Mouse (Mus musculus) embryonic facial prominence, embryonic 13.5 days (tissue): ENCODE data around the gene Stk11ip. TPM values are rescaled to one million over a fixed set of nuclear protein-coding genes. Genes with fewer than 3 reads are reported as not detected.

ENCODE experiments used
- ATAC-seq: fragments of 200-750 bp; cut with Nextera tagmentation; 2 replicates; pipeline ENCODE4 v1.8.0; 2017; ENCODE audit warnings: low read depth; ENCODE audit not compliant: insufficient number of reproducible peaks, insufficient read depth, low FRiP score, low TSS enrichment
- H3K27ac ChIP-seq: fragments of 300-500 bp; sonication (generic); 2 replicates; pipeline ENCODE4 v1.5.1; 2015; ENCODE audit warnings: moderate library complexity, mild to moderate bottlenecking, inconsistent platforms
- H3K27me3 ChIP-seq: fragments of 300-500 bp; sonication (generic); 2 replicates; pipeline ENCODE4 v1.6.1; 2015; ENCODE audit warnings: mild to moderate bottlenecking, inconsistent platforms
- H3K36me3 ChIP-seq: fragments of 300-500 bp; sonication (generic); 2 replicates; pipeline ENCODE4 v1.6.1; 2015; ENCODE audit warnings: mild to moderate bottlenecking, inconsistent platforms
- H3K4me1 ChIP-seq: fragments of 300-500 bp; sonication (generic); 2 replicates; pipeline ENCODE4 v1.6.1; 2015; ENCODE audit warnings: inconsistent platforms
- H3K4me2 ChIP-seq: fragments of 300-500 bp; sonication (generic); 2 replicates; pipeline ENCODE4 v1.6.1; 2015; ENCODE audit warnings: moderate library complexity, mild to moderate bottlenecking, inconsistent platforms
- H3K4me3 ChIP-seq: fragments of 300-500 bp; sonication (generic); 2 replicates; pipeline ENCODE4 v1.5.1; 2015; ENCODE audit warnings: mild to moderate bottlenecking, inconsistent platforms
- H3K9ac ChIP-seq: fragments of 300-500 bp; sonication (generic); 2 replicates; pipeline ENCODE4 v1.6.1; 2015; ENCODE audit warnings: mild to moderate bottlenecking, inconsistent platforms
- H3K9me3 ChIP-seq: fragments of 300-500 bp; sonication (generic); 2 replicates; pipeline ENCODE4 v1.6.1; 2016; ENCODE audit warnings: inconsistent platforms
- WGBS: fragments of 180-500 bp; shearing (Covaris S2); methylation state at CpG from one replicate; pipeline ENCODE4 v1.1.7; 2015; ENCODE audit warnings: mixed read lengths; 5-methylcytosine and 5-hydroxymethylcytosine counted together
- polyA plus RNA-seq: library from polyadenylated mRNA; unstranded; fragments of >200 nt; fragmentation: Nextera tagmentation; extraction: Ambion mirVana; gene quantifications from 2 replicates; pipeline ENCODE4 v1.2.1, GENCODE M21; 2015

Gene Stk11ip
- polyA plus RNA-seq, 1 experiment from 2014 or later: 22.0 TPM

DNA sequence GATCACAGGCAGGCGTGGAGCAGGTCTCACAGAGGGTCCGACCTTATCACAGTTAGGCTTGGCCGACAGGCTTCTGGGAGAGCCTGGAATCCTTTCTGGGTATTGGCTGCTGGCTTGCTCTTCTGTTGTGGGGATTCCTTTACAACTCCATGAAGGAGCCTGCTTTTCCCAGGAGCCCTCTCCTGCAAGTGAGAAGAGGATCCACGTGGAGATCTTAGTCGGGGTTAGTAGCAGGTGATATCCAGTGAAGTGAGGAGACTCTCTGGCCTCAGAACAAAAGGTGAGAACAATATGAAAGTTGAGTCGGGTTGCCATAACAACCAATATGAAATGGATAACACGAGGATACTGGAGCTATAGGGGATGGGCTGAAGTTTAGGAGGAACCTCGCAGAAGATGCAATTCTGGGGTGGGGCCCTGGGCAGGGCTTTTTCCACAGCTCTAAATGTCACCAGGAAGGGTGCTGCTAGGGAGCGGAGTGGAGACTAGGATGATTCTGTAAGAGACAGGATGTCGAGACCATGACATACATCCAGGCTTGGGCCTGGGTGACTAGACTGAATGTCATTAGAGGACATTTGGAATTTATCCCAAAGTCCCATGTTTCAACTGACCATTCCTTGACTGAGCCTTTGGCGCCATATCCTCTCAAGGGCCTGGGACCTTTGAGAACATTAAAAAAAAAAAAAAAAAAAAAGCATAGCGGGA is 39.0 kb downstream of the Stk11ip start:
- Histone ChIP-seq H3K4me3 (no peak overlapping the region), H3K27me3 (no peaks in the 10 kb centered on the region), H3K4me2 (no peak overlapping the region), H3K4me1 (peaks cover 20% of the 10 kb centered on the region), H3K9ac (peak overlapping the region; percentile 55; the same call in 1 of the 2 replicates), H3K27ac (no peak overlapping the region), H3K9me3 (peaks cover 3% of the 10 kb centered on the region; the same call in 1 of the 2 replicates), H3K36me3 (peaks cover 29% of the 10 kb centered on the region)
- ATAC-seq: no peak
- WGBS: 82% methylated on average over 12 of the region's 12 CpGs

DNA sequence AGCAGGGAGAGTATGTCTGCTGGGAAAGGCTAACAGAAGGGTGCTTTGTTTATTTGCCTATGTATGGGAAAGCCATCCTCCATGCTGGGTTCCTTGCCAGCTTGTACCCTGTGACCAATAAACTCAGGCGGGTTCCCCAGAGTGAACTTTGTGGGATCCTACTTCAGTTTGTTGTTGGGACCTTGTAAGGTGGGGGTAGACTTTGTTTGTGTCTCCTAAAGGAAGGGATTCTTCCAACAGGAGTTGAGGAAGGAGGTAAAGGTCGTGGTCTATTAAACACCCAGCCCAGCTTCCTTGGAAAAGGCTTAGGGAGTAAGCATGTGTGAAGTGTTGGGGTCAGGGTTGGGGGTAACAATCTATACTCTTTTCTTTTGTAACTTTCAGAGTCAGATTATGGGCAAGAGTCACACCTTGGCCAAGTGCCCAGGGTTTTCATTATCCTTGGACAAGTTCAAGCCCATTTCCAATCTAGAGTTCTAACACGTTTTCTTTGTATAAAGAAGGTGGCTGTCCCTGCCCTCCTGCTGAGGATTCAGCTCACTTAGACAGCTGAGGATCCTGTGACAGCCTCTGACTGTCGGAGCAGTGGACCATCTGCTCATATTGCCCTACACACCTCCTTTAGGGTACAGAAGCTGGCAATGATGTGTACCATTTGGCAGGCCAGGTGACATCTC is 40.0 kb downstream of the Stk11ip start:
- H3K9me3 ChIP-seq: peaks cover 3% of the 10 kb centered on the region; the same call in 1 of the 2 replicates
- peaks cover 22% of the 10 kb centered on the region for H3K36me3 ChIP-seq
- ATAC-seq: no peak
- H3K4me2 ChIP-seq: no peak overlapping the region
- 50% methylated on average over 4 of the region's 4 CpGs for WGBS
- no peak overlapping the region for H3K27ac ChIP-seq
- no peak overlapping the region for H3K4me3 ChIP-seq
- H3K27me3 ChIP-seq: no peaks in the 10 kb centered on the region
- no peak overlapping the region for H3K9ac ChIP-seq
- H3K4me1 ChIP-seq: peaks cover 20% of the 10 kb centered on the region

DNA sequence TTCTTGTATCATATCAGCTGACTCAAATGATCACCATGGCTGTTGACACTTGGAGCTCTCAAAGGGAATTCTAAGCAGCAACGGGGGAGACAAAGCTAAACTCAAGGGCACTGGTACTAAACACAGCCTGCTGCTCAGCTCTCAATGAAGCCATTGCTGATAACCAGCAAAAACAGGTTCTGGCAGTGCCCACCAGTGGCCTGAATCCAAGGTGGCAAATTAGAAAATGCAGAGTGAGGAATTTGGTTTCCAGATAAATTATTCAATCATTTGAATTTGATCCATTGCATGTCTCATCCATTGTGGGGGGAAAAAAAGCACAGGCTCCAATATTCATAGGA is 40.5 kb downstream of the Stk11ip start:
- Histone ChIP-seq H3K27me3 (no peaks in the 10 kb centered on the region), H3K9ac (no peak overlapping the region), H3K4me1 (peaks cover 20% of the 10 kb centered on the region), H3K27ac (no peak overlapping the region), H3K4me3 (no peak overlapping the region), H3K9me3 (peaks cover 3% of the 10 kb centered on the region; the same call in 1 of the 2 replicates), H3K36me3 (peaks cover 17% of the 10 kb centered on the region), H3K4me2 (no peak overlapping the region)
- WGBS: 73% methylated on average over 1 of the region's 1 CpGs
- ATAC-seq: no peak

DNA sequence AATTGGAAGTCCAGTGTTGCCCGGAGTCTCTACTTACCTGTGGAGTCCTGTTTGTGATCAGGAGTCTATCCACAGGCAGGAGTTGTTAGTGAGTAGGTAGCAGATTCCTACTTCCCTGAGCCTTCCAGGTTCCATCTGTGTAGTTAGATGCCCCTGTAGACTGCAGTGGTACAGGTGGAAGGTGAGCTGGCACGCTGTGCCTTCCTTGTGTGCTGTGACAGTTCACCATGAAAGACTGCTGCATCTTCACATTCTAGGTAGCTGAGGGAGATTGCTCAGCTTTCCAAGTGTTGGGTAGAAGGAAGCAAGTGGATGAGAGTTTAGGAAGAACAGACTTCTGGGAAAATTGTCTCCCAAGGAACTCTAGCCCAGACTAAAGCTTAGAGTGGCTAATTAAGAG is 42.8 kb downstream of the Stk11ip start:
- Histone ChIP-seq H3K4me3 (no peak overlapping the region), H3K9me3 (peaks cover 3% of the 10 kb centered on the region; the same call in 1 of the 2 replicates), H3K27me3 (no peaks in the 10 kb centered on the region), H3K36me3 (0 out of 2 replicates have a peak, but pooled peaks cover under 1% of the 10 kb centered on the region), H3K4me1 (peaks cover 13% of the 10 kb centered on the region), H3K4me2 (no peak overlapping the region), H3K9ac (no peak overlapping the region), H3K27ac (no peak overlapping the region)
- 91% methylated on average over 2 of the region's 2 CpGs for WGBS
- ATAC-seq: no peak

DNA sequence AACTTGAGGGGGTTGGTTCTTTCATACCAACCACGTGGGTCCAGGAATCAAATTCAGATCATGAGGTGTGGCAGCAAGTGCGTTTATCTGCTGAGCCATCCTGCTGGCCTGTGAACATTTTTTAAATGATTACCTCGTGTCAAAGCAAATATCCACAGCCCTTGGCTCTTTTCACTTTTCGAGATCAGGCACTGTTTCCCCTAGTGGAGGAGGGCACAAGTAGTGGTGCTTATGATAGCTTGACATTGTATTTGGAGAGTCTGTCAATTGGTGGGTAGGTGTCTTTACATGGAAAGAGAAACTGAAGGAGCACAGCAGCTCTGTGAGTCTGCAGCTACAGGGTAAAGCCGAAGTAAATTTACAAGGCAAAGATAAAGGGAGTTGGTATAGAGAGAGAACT is 43.6 kb downstream of the Stk11ip start:
- no peak overlapping the region for H3K4me3 ChIP-seq
- no peaks in the 10 kb centered on the region for H3K36me3 ChIP-seq
- H3K9ac ChIP-seq: no peak overlapping the region
- no peak overlapping the region for H3K4me2 ChIP-seq
- ATAC-seq: no peak
- H3K4me1 ChIP-seq: peaks cover 7% of the 10 kb centered on the region
- 67% methylated on average over 5 of the region's 5 CpGs for WGBS
- no peaks in the 10 kb centered on the region for H3K27me3 ChIP-seq
- peaks cover 3% of the 10 kb centered on the region; the same call in 1 of the 2 replicates for H3K9me3 ChIP-seq
- no peak overlapping the region for H3K27ac ChIP-seq

DNA sequence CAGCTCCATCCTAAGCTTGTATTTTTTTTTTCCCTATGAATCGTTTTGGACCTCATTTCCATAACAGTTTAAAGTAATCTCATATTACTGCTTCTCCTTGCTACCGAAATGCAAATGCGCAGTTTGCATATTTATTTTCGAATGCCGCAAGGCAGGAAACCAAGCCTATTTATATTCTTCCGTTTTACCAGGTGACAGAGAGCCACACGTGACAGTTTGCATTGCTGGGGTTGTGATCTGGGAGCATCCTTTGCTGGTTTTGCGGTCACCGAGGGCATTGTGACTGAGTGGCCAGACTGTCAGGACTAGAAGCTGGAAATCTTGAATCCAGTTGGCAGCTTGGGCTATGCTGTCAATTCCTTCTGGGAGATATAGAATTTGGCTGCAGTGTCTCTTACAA is 44.3 kb downstream of the Stk11ip start:
- no peak for ATAC-seq
- peaks cover 3% of the 10 kb centered on the region; the same call in 1 of the 2 replicates for H3K9me3 ChIP-seq

DNA sequence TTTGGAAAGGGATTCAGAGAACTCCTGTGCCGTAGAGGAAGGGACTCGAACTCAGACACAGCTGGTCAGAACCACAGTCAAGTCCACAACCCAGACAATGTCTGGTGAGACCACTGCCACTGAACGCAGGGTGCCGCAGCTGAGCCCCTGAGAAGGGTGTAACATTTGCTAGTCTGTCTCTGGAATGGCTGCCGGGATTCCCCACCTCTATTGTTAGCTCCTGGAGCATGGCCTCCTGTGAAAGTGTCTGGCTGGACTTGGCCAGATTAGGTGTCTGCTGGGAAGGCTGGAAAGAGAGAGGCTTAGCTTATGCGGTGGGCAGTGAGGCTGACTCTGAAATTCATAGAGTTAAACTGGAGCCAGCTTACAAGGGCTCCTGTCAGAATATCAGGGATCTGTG is 49.1 kb downstream of the Stk11ip start:
- H3K4me2 ChIP-seq: no peak overlapping the region
- WGBS: 66% methylated on average over 6 of the region's 6 CpGs

More for the DNA sequence above, 44.3 kb downstream of the Stk11ip start:
- Histone ChIP-seq H3K4me1 (0 out of 2 replicates have a peak, but pooled peaks cover 3% of the 10 kb centered on the region), H3K27ac (no peak overlapping the region), H3K4me3 (no peak overlapping the region), H3K9ac (no peak overlapping the region), H3K36me3 (no peaks in the 10 kb centered on the region), H3K27me3 (no peaks in the 10 kb centered on the region), H3K4me2 (no peak overlapping the region)
- 64% methylated on average over 9 of the region's 9 CpGs for WGBS

DNA sequence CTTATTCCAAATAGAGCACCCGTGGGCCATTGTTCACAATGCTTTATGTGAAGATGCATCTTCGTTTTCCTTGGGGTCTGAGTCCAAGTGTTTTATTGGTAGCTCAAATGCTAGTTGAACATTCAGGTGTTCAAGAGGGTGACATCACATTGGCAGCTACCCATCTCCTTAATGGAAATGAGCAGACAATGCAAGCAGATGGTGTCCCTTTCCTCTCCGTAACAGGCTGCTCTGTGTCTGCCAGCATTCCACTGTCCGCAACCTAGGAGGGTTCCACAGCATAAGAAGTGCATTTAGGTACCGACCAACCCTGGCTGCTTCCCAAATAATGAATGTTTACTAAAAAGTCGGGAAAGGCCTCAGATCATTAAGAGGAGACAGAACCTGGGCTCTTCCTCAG is 51.4 kb downstream of the Stk11ip start:
- 82% methylated on average over 6 of the region's 6 CpGs for WGBS
- H3K36me3 ChIP-seq: no peaks in the 10 kb centered on the region
- H3K4me2 ChIP-seq: no peak overlapping the region
- H3K9me3 ChIP-seq: no peaks in the 10 kb centered on the region
- no peak overlapping the region for H3K27ac ChIP-seq
- no peak overlapping the region for H3K9ac ChIP-seq
- H3K4me3 ChIP-seq: no peak overlapping the region
- no peaks in the 10 kb centered on the region for H3K4me1 ChIP-seq
- ATAC-seq: no peak
- no peaks in the 10 kb centered on the region for H3K27me3 ChIP-seq

More for the DNA sequence above, 49.1 kb downstream of the Stk11ip start:
- H3K27ac ChIP-seq: no peak overlapping the region
- no peaks in the 10 kb centered on the region for H3K9me3 ChIP-seq
- no peaks in the 10 kb centered on the region for H3K4me1 ChIP-seq
- H3K36me3 ChIP-seq: no peaks in the 10 kb centered on the region
- no peaks in the 10 kb centered on the region for H3K27me3 ChIP-seq
- H3K4me3 ChIP-seq: no peak overlapping the region
- no peak for ATAC-seq
- H3K9ac ChIP-seq: no peak overlapping the region

DNA sequence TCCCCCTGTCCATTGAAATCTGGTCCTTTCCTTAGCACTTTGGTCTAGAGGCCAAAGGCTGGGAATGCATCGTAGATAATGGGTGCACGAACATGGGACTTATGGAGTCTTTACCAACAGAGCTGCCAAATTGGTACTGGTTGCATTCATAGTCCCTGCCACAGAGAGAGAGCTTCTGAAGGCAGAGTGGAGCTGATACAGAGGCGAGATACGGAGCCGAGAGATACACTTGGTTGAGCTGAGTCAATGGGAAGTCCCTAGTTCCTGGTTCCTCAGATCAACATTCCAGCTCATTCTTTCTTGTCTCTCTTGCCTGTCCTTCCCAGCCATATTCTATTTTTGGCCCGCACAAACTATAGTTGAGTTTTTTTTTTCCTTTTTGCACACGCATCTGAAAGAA is 52.4 kb downstream of the Stk11ip start:
- WGBS: 87% methylated on average over 7 of the region's 7 CpGs

DNA sequence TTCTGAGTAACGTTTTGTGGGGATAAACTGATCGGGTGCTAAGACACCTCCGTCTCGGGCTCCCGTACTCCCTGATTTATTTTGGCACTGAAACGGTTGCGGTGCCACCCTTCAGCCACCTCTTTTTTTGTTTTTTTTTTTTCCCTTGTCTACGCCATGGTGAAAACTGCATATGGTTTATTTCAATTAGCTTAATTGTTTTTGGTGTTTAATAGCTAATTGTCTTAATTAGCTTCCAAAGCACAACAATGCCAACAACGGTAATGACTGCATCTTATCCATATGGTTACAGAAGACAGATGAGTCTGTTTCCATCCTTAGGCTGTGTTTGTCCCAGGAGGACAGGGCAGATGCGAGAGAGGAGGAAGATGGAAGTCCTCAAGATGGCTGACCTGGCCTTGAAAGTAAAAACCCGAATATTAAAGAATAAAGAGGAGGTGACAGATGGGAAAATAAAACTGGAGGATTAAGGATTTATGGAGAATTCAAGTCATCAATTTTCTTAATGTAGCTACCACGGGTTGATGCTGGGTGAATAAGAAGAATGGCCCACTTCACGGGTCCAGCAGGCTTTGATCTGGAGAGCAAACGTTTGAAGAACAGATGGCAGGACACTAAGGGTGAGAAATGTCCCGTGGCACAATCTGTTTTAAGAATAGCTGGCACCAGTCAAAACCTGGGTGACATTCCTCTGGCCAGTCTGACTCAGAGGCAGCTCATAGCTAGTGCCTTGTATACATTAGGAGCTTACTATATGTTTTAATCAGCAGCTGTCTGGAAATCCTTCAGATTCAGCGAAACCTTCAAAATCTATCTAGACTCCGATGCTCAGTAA is 53.4 kb downstream of the Stk11ip start:
- Histone ChIP-seq H3K4me1 (0 out of 2 replicates have a peak, but pooled peaks cover 3% of the 10 kb centered on the region), H3K9me3 (no peaks in the 10 kb centered on the region), H3K9ac (no peak overlapping the region), H3K36me3 (no peaks in the 10 kb centered on the region), H3K27me3 (no peaks in the 10 kb centered on the region), H3K4me3 (no peak overlapping the region), H3K27ac (no peak overlapping the region), H3K4me2 (no peak overlapping the region)
- ATAC-seq: no peak
- WGBS: 81% methylated on average over 17 of the region's 17 CpGs

More for the DNA sequence above, 52.4 kb downstream of the Stk11ip start:
- Histone ChIP-seq H3K4me3 (no peak overlapping the region), H3K27me3 (no peaks in the 10 kb centered on the region), H3K4me1 (no peaks in the 10 kb centered on the region), H3K9me3 (no peaks in the 10 kb centered on the region), H3K36me3 (no peaks in the 10 kb centered on the region), H3K27ac (no peak overlapping the region), H3K4me2 (no peak overlapping the region), H3K9ac (no peak overlapping the region)
- no peak for ATAC-seq

DNA sequence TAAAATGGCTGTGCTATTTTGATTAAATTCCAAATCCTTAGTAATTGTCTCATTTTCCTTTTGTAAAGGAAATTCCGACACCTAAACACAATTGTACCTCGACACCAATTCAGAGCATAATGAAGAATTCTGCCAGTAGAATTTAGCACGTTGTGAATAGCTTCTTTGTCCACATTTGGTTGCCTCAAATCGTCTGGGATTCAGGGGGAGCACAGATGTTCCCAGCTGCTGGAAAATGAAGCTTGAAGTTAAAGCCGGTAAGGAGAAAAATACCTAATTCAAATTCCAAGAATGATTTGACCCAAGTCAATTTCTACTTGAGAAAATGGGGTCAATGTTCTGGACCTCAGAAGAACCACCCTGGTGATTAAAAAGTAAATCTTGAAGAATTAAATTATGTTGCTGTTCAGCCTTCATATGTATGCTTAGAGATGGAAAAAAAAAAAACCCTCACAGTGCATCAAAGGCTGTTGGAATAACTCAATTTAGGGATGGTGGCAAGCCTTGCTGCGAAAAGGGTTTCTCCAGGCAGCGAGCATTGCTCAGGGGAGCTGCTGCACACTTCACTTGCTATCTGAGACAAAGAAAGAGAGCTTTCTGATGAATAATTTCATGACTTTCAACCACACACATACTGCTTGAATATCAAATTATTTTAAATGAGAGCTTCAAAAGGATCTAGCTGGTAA is 60.8 kb downstream of the Stk11ip start:
- WGBS: 18% methylated on average over 7 of the region's 7 CpGs

More for the DNA sequence above, 60.8 kb downstream of the Stk11ip start:
- Histone ChIP-seq H3K4me1 (peaks cover 21% of the 10 kb centered on the region; the same call in 1 of the 2 replicates), H3K36me3 (no peaks in the 10 kb centered on the region), H3K4me3 (no peak overlapping the region), H3K9ac (no peak overlapping the region), H3K4me2 (no peak overlapping the region), H3K27me3 (no peaks in the 10 kb centered on the region), H3K27ac (no peak overlapping the region; the same call in 1 of the 2 replicates), H3K9me3 (no peaks in the 10 kb centered on the region)
- ATAC-seq: no peak
